In the genomic region with DNA sequence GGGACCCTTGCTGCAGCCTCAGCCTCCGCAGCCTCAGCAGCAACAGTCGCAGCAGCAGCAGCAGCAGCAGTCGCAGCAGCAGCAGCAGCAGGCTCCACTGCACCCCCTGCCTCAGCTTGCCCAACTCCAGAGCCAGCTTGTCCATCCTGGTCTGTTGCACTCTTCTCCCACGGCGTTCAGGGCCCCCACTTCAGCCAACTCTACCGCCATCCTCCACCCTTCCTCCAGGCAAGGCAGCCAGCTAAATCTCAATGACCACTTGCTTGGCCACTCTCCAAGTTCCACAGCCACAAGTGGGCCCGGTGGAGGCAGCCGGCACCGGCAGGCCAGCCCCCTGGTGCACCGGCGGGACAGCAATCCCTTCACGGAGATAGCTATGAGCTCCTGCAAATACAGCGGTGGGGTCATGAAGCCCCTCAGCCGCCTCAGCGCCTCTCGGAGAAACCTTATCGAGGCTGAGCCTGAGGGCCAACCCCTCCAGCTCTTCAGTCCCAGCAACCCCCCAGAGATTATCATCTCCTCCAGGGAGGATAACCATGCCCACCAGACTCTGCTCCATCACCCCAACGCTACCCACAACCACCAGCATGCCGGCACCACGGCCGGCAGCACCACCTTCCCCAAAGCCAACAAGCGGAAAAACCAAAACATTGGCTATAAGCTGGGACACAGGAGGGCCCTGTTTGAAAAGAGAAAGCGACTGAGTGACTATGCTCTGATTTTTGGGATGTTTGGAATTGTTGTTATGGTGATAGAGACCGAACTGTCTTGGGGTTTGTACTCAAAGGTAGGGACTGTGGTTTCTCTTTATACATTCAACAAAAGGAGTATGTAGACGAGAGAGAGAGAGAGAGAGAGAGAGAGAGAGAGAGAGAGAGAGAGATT, we compare ENCODE assay signal across 9 mouse cellular contexts. TPM values are rescaled to one million over a fixed set of nuclear protein-coding genes. Genes with fewer than 3 reads are reported as not detected.
A peak's percentile ranks its signal among the peaks of the same experiment; 100 is the strongest.
DNase-seq lines count a peak whose midpoint lies in the region; ATAC-seq lines count a peak whose summit lies in the region.
"Had no signal": no experiment of that assay in that cellular context is flagged by ENCODE, and none has a peak within 500 bp of the region (broad histone marks: within the 10 kb centered on the region; RNA-seq: fewer than 3 reads in every experiment).

No protein-coding gene starts in this region.

- H3K4me1 ChIP-seq in forebrain, embryonic 15.5 days, result peaks cover 56% of the 10 kb centered on the region
- H3K4me1 ChIP-seq in hindbrain, embryonic 14.5 days (replicated peaks; ENCODE audit: control insufficient read depth, insufficient read depth, low read length), result peaks cover 33% of the 10 kb centered on the region
- peaks cover 26% of the 10 kb centered on the region for H3K4me1 ChIP-seq in midbrain, embryonic 11.5 days (ENCODE audit: control insufficient read depth, insufficient read depth, low read length)

- H3K27me3 ChIP-seq in forebrain, embryonic 15.5 days, result no peaks in the 10 kb centered on the region
- no peaks in the 10 kb centered on the region for H3K27me3 ChIP-seq in hindbrain, embryonic 14.5 days (ENCODE audit: control insufficient read depth, insufficient read depth, low read length)
- H3K27me3 ChIP-seq in midbrain, embryonic 11.5 days (ENCODE audit: control insufficient read depth, insufficient read depth, low read length), result peaks cover 8% of the 10 kb centered on the region; the same call in 1 of the 2 replicates

- peak overlapping the region; percentile 96 for H3K4me2 ChIP-seq in forebrain, embryonic 15.5 days (replicated peaks)
- H3K4me2 ChIP-seq in hindbrain, embryonic 14.5 days (replicated peaks), result peak overlapping the region; percentile 84
- peak overlapping the region; percentile 93 for H3K4me2 ChIP-seq in midbrain, embryonic 11.5 days

- intact Hi-C loops in left cerebral cortex, postnatal 25 days (cut with DNase I), result no loop called here

- peak; percentile 27 for DNase-seq in ovary, postnatal 36 days (ENCODE audit: low spot score)
- DNase-seq in ovary, adult 18-20 months (ENCODE audit: low spot score), result no peak
- DNase-seq in hindbrain, embryonic 14.5 days (ENCODE audit: low spot score), result no peak
- peak; percentile 30 to 55 for DNase-seq in left cerebral cortex, postnatal 25 days (ENCODE audit: low spot score in 2 of 2)
- DNase-seq in midbrain, embryonic 11.5 days (ENCODE audit: low spot score, missing footprints), result peak; percentile 94
- no peak for DNase-seq in thymus, postnatal 36 days
- no peak for DNase-seq in B cell, adult 2 months

- H3K36me3 ChIP-seq in forebrain, embryonic 15.5 days, result no peaks in the 10 kb centered on the region
- H3K36me3 ChIP-seq in hindbrain, embryonic 14.5 days (replicated peaks; ENCODE audit: control insufficient read depth, insufficient read depth), result no peaks in the 10 kb centered on the region
- no peaks in the 10 kb centered on the region for H3K36me3 ChIP-seq in midbrain, embryonic 11.5 days (ENCODE audit: control insufficient read depth, insufficient read depth, low read length)

- peak overlapping the region; percentile 53 for H3K4me3 ChIP-seq in forebrain, embryonic 15.5 days
- H3K4me3 ChIP-seq in hindbrain, embryonic 14.5 days (replicated peaks; ENCODE audit: low read length), result peak overlapping the region; percentile 39
- peak overlapping the region; percentile 42 for H3K4me3 ChIP-seq in midbrain, embryonic 11.5 days (ENCODE audit: low read depth, low read length)

- under 1% methylated on average over 25 of the region's 25 CpGs for WGBS in forebrain, embryonic 15.5 days
- WGBS in hindbrain, embryonic 14.5 days, result 2% methylated on average over 25 of the region's 25 CpGs
- WGBS in midbrain, embryonic 11.5 days, result 3% methylated on average over 25 of the region's 25 CpGs

- no peaks in the 10 kb centered on the region for H3K9me3 ChIP-seq in forebrain, embryonic 15.5 days
- H3K9me3 ChIP-seq in hindbrain, embryonic 14.5 days (ENCODE audit: control insufficient read depth, low read length), result 0 out of 2 replicates have a peak, but pooled peaks cover 7% of the 10 kb centered on the region
- H3K9me3 ChIP-seq in midbrain, embryonic 11.5 days (ENCODE audit: control insufficient read depth, low read length), result no peaks in the 10 kb centered on the region; the same call in 1 of the 2 replicates

- peak overlapping the region; percentile 62 for H3K9ac ChIP-seq in forebrain, embryonic 15.5 days (replicated peaks)
- H3K9ac ChIP-seq in hindbrain, embryonic 14.5 days, result peak overlapping the region; percentile 55
- peak overlapping the region; percentile 61 for H3K9ac ChIP-seq in midbrain, embryonic 11.5 days (ENCODE audit: low read length)

- ATAC-seq in forebrain, embryonic 15.5 days (replicated peaks), result peak; percentile 3; the same call in 1 of the 2 replicates
- no peak for ATAC-seq in hindbrain, embryonic 14.5 days (ENCODE audit: low FRiP score)
- ATAC-seq in midbrain, embryonic 11.5 days (ENCODE audit: low FRiP score), result peak; percentile 16; the same call in 1 of the 2 replicates
- ATAC-seq: Patski had no signal

- peak overlapping the region; percentile 61 for H3K27ac ChIP-seq in forebrain, embryonic 15.5 days (replicated peaks)
- no peak overlapping the region for H3K27ac ChIP-seq in hindbrain, embryonic 14.5 days
- H3K27ac ChIP-seq in midbrain, embryonic 11.5 days (ENCODE audit: low read depth, low read length), result no peak overlapping the region

RNA-seq across cellular contexts. Expression of gene Kcnn3, which starts 0.9 kb away (rescaled TPM):
- 9.0 and 10.4 TPM in 2 replicates for polyA plus RNA-seq in forebrain, embryonic 15.5 days (2015; fragmentation: Nextera tagmentation; extraction: Ambion mirVana)
- 7.3 and 7.7 TPM in 2 replicates for polyA plus RNA-seq in hindbrain, embryonic 14.5 days (2014; fragmentation: Nextera tagmentation; extraction: Ambion mirVana)
- 10 to 100 TPM; 20.3 to 22.8 TPM for total RNA-seq in left cerebral cortex, postnatal 25 days (2021)
- 1.3 and 1.4 TPM in 2 replicates for polyA plus RNA-seq in midbrain, embryonic 11.5 days (2014; fragmentation: Nextera tagmentation; extraction: Ambion mirVana)

Comparison
In these comparisons a context has a peak if more than half of its experiments do, and no peak if none do; other contexts are left out.
1. DNase-seq: peak in ovary, postnatal 36 days (single experiment), left cerebral cortex, postnatal 25 days (2 of 2) and midbrain, embryonic 11.5 days (single experiment); none in ovary, adult 18-20 months (single experiment), hindbrain, embryonic 14.5 days (single experiment), thymus, postnatal 36 days (0 of 2) and B cell, adult 2 months (0 of 2).
2. Peak in every context shown above with its lines, with median percentiles within 50 percentile points of each other: H3K4me2 ChIP-seq, H3K4me3 ChIP-seq and H3K9ac ChIP-seq.